Mouse (Mus musculus) forebrain, embryonic 16.5 days (tissue): ENCODE results near the gene S100a10. TPM values are rescaled to one million over a fixed set of nuclear protein-coding genes. Genes with fewer than 3 reads are reported as not detected.
A peak's percentile ranks its signal among the peaks of the same experiment; 100 is the strongest.

ENCODE experiments used
- ATAC-seq: fragments of 200-750 bp; cut with Nextera tagmentation; 2 replicates; pipeline ENCODE4 v1.8.0; 2017; ENCODE audit warnings: mild to moderate bottlenecking, moderate library complexity
- H3K27ac ChIP-seq: fragments of 300-500 bp; sonication (generic); 2 replicates; pipeline ENCODE4 v1.5.1; 2014; ENCODE audit warnings: low read length, control low read depth
- H3K27me3 ChIP-seq: fragments of 300-500 bp; sonication (generic); replicated peaks from 2 replicates; pipeline ENCODE4 v1.6.1; 2014; ENCODE audit warnings: low read length; ENCODE audit not compliant: control insufficient read depth, insufficient read depth
- H3K36me3 ChIP-seq: fragments of 300-500 bp; sonication (generic); 2 replicates; pipeline ENCODE4 v1.6.1; 2014; ENCODE audit not compliant: control insufficient read depth, insufficient read depth
- H3K4me1 ChIP-seq: fragments of 300-500 bp; sonication (generic); replicated peaks from 2 replicates; pipeline ENCODE4 v1.6.1; 2014; ENCODE audit warnings: low read length; ENCODE audit not compliant: control insufficient read depth, insufficient read depth
- H3K4me2 ChIP-seq: fragments of 300-500 bp; sonication (generic); 2 replicates; pipeline ENCODE4 v1.6.1; 2014; ENCODE audit warnings: mild to moderate bottlenecking, low read length, control low read depth
- H3K4me3 ChIP-seq: fragments of 300-500 bp; sonication (generic); replicated peaks from 2 replicates; pipeline ENCODE4 v1.5.1; 2014; ENCODE audit warnings: mild to moderate bottlenecking, low read length, control low read depth
- H3K9ac ChIP-seq: fragments of 300-500 bp; sonication (generic); replicated peaks from 2 replicates; pipeline ENCODE4 v1.6.1; 2014; ENCODE audit warnings: low read depth, low read length, control low read depth
- H3K9me3 ChIP-seq: fragments of 300-500 bp; sonication (generic); 2 replicates; pipeline ENCODE4 v1.6.1; 2016; ENCODE audit warnings: low read length; ENCODE audit not compliant: control insufficient read depth
- WGBS: fragments of 180-500 bp; shearing (Covaris S2); extraction: QIAGEN DNeasy Blood & Tissue Kit; methylation state at CpG from one replicate; pipeline ENCODE4 v1.1.7; 2014; 5-methylcytosine and 5-hydroxymethylcytosine counted together
- polyA plus RNA-seq: library from polyadenylated mRNA; unstranded; fragments of >200 nt; fragmentation: Nextera tagmentation; extraction: Ambion mirVana; gene quantifications from 2 replicates; pipeline ENCODE4 v1.2.1, GENCODE M21; 2015

S100a10 gene
- polyA plus RNA-seq, 1 experiment from 2014 or later: 117 TPM

DNA sequence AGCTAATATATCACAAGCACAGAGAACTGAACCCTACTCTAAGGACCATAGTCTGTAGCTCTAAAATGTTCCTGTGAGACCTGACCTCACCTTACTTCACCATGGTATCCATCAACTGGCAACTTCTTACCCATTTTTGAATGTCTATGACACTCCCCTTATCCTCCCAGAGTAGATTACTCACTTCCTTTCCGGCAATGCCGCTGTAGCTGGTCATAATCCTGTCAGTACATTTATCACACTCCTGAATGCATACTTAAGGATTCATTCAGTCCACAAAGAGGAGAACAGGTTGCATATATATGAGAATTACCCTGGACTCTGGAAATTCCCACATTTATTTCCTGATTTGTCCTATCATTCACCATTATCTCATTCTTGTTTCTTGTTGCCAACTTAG, 37.5 kb upstream of the S100a10 start:
- Histone ChIP-seq H3K9ac (no peak overlapping the region), H3K27me3 (no peaks in the 10 kb centered on the region), H3K4me2 (no peak overlapping the region), H3K27ac (no peak overlapping the region), H3K4me1 (peaks cover 10% of the 10 kb centered on the region), H3K36me3 (no peaks in the 10 kb centered on the region), H3K4me3 (no peak overlapping the region), H3K9me3 (no peaks in the 10 kb centered on the region)
- WGBS: 94% methylated on average over 2 of the region's 2 CpGs
- no peak for ATAC-seq

- no peaks in the 10 kb centered on the region for H3K27me3 ChIP-seq
- no peaks in the 10 kb centered on the region for H3K36me3 ChIP-seq
- no peaks in the 10 kb centered on the region for H3K9me3 ChIP-seq
- H3K4me3 ChIP-seq: no peak overlapping the region
- no peak overlapping the region for H3K9ac ChIP-seq
- H3K4me1 ChIP-seq: peaks cover 10% of the 10 kb centered on the region
- H3K27ac ChIP-seq: no peak overlapping the region
- ATAC-seq: 0 out of 2 replicates have a peak, but pooled peaks have one; percentile 11
- H3K4me2 ChIP-seq: no peak overlapping the region
- 51% methylated on average over 5 of the region's 5 CpGs for WGBS
Observed at GRCm38 (mm10) chr3:93519856-93520329, 35.0 kb upstream of the S100a10 start.

- H3K27me3 ChIP-seq: no peaks in the 10 kb centered on the region
- H3K4me3 ChIP-seq: peak within 1 kb of the TSS; percentile 48
- ATAC-seq: peak; percentile 93
- peak within 1 kb of the TSS; percentile 81 for H3K4me2 ChIP-seq
- H3K9me3 ChIP-seq: no peaks in the 10 kb centered on the region
- peaks cover 10% of the 10 kb centered on the region for H3K4me1 ChIP-seq
- WGBS: under 1% methylated on average over 38 of the region's 38 CpGs
- no peak within 1 kb of the TSS for H3K27ac ChIP-seq
- H3K36me3 ChIP-seq: no peaks in the 10 kb centered on the region
- H3K9ac ChIP-seq: peak within 1 kb of the TSS; percentile 55
Observed at GRCm38 (mm10) chr3:93520330-93521193, 34.3 kb upstream of the S100a10 start, which contains the start of gene S100a11. TSS of gene S100a11 (plus strand) at chr3:93520488.

- no peaks in the 10 kb centered on the region for H3K36me3 ChIP-seq
- H3K27me3 ChIP-seq: no peaks in the 10 kb centered on the region
- no peak overlapping the region for H3K9ac ChIP-seq
- H3K4me2 ChIP-seq: no peak overlapping the region
- no peaks in the 10 kb centered on the region for H3K9me3 ChIP-seq
- peaks cover 10% of the 10 kb centered on the region for H3K4me1 ChIP-seq
- WGBS: 86% methylated on average over 8 of the region's 8 CpGs
- ATAC-seq: no peak
- no peak overlapping the region for H3K4me3 ChIP-seq
- no peak overlapping the region for H3K27ac ChIP-seq
Observed at GRCm38 (mm10) chr3:93521462-93522057, 33.3 kb upstream of the S100a10 start.

DNA sequence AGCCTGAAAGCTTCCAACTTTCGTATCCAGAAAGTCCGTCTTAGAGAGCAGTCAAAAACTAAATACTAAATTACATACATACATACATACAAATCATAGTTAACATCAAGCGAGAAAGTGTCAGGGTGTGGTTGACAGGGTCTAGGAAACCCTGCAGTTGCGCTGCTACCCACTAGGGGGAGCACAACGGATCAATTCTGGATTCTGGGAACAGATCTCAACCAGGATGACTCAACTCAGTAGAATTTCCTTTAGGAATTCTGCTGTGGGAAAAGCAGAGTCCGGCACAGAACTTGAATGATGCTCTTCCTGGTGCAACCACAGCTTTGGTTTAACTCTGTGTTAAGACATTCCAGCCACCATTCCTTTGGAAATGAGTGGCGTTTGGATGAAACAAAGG, 32.3 kb upstream of the S100a10 start:
- WGBS: 42% methylated on average over 7 of the region's 7 CpGs
- ATAC-seq: no peak
- no peaks in the 10 kb centered on the region for H3K9me3 ChIP-seq

GRCm38 (mm10) chr3:93527300-93527699, 27.6 kb upstream of the S100a10 start:
- WGBS: 92% methylated on average over 3 of the region's 3 CpGs
- Histone ChIP-seq H3K36me3 (no peaks in the 10 kb centered on the region), H3K9ac (no peak overlapping the region), H3K4me2 (no peak overlapping the region), H3K9me3 (no peaks in the 10 kb centered on the region), H3K4me1 (no peaks in the 10 kb centered on the region), H3K27me3 (no peaks in the 10 kb centered on the region), H3K27ac (no peak overlapping the region), H3K4me3 (no peak overlapping the region)
- ATAC-seq: no peak

More for the DNA sequence above, 32.3 kb upstream of the S100a10 start:
- Histone ChIP-seq H3K4me3 (no peak overlapping the region), H3K36me3 (no peaks in the 10 kb centered on the region), H3K27me3 (no peaks in the 10 kb centered on the region), H3K27ac (no peak overlapping the region), H3K4me2 (no peak overlapping the region), H3K4me1 (peaks cover 10% of the 10 kb centered on the region), H3K9ac (no peak overlapping the region)

- H3K36me3 ChIP-seq: no peaks in the 10 kb centered on the region
- no peaks in the 10 kb centered on the region for H3K9me3 ChIP-seq
- WGBS: 82% methylated on average over 5 of the region's 5 CpGs
- no peak for ATAC-seq
- H3K4me2 ChIP-seq: no peak overlapping the region
- no peaks in the 10 kb centered on the region for H3K4me1 ChIP-seq
- no peak overlapping the region for H3K4me3 ChIP-seq
- H3K27me3 ChIP-seq: no peaks in the 10 kb centered on the region
- no peak overlapping the region for H3K9ac ChIP-seq
- no peak overlapping the region for H3K27ac ChIP-seq
Observed at GRCm38 (mm10) chr3:93528807-93529206, 26.1 kb upstream of the S100a10 start.

GRCm38 (mm10) chr3:93537068-93537576, 17.8 kb upstream of the S100a10 start:
- no peaks in the 10 kb centered on the region for H3K9me3 ChIP-seq
- H3K9ac ChIP-seq: no peak overlapping the region
- H3K4me3 ChIP-seq: no peak overlapping the region
- H3K4me1 ChIP-seq: no peaks in the 10 kb centered on the region
- 74% methylated on average over 2 of the region's 2 CpGs for WGBS
- no peaks in the 10 kb centered on the region for H3K36me3 ChIP-seq
- H3K4me2 ChIP-seq: no peak overlapping the region
- no peak overlapping the region for H3K27ac ChIP-seq
- H3K27me3 ChIP-seq: no peaks in the 10 kb centered on the region
- no peak for ATAC-seq

- Histone ChIP-seq H3K9ac (no peak overlapping the region), H3K27me3 (no peaks in the 10 kb centered on the region), H3K27ac (no peak overlapping the region)
Observed at GRCm38 (mm10) chr3:93538486-93538885, 16.4 kb upstream of the S100a10 start.

More at GRCm38 (mm10) chr3:93538486-93538885, 16.4 kb upstream of the S100a10 start:
- Histone ChIP-seq H3K4me2 (no peak overlapping the region), H3K9me3 (no peaks in the 10 kb centered on the region), H3K36me3 (no peaks in the 10 kb centered on the region), H3K4me1 (no peaks in the 10 kb centered on the region), H3K4me3 (no peak overlapping the region)
- no peak for ATAC-seq
- WGBS: 86% methylated on average over 2 of the region's 2 CpGs
